Mouse (Mus musculus) kidney, adult 9 months (tissue): ENCODE data around the gene Ube2e3.

Experiments used
- DNase-seq: peaks from one replicate; pipeline ENCODE4 v3.0.0; 2022

Ube2e3 gene

GRCm38 (mm10) chr2:78882743-78883433, 15.0 kb downstream of the Ube2e3 start:
- no peak for DNase-seq

GRCm38 (mm10) chr2:78886446-78886845, 18.5 kb downstream of the Ube2e3 start:
- no peak for DNase-seq

GRCm38 (mm10) chr2:78888190-78888589, 20.3 kb downstream of the Ube2e3 start:
- DNase-seq: no peak

- DNase-seq: no peak
Measured at GRCm38 (mm10) chr2:78895216-78895615, 27.3 kb downstream of the Ube2e3 start.

GRCm38 (mm10) chr2:78905916-78906315, 38.0 kb downstream of the Ube2e3 start:
- DNase-seq: no peak

- DNase-seq: no peak
Measured at GRCm38 (mm10) chr2:78911516-78911915, 43.6 kb downstream of the Ube2e3 start.

- DNase-seq: no peak
Measured at GRCm38 (mm10) chr2:78914861-78915260, 46.9 kb downstream of the Ube2e3 start.

- DNase-seq: no peak
Measured at GRCm38 (mm10) chr2:78922980-78923674, 55.2 kb downstream of the Ube2e3 start.

GRCm38 (mm10) chr2:78925807-78926206, 57.9 kb downstream of the Ube2e3 start:
- no peak for DNase-seq

GRCm38 (mm10) chr2:78927625-78928024, 59.7 kb downstream of the Ube2e3 start:
- peak; percentile 24 for DNase-seq

- no peak for DNase-seq
Measured at GRCm38 (mm10) chr2:78928080-78928479, 60.2 kb downstream of the Ube2e3 start.

- DNase-seq: no peak
Measured at GRCm38 (mm10) chr2:78931358-78931757, 63.4 kb downstream of the Ube2e3 start.

GRCm38 (mm10) chr2:78959451-78959850, 91.5 kb downstream of the Ube2e3 start:
- peak; percentile 20 for DNase-seq

- no peak for DNase-seq
Measured at GRCm38 (mm10) chr2:78960288-78960687, 92.4 kb downstream of the Ube2e3 start.

GRCm38 (mm10) chr2:78961023-78961422, 93.1 kb downstream of the Ube2e3 start:
- no peak for DNase-seq

GRCm38 (mm10) chr2:78961580-78961979, 93.7 kb downstream of the Ube2e3 start:
- no peak for DNase-seq

- no peak for DNase-seq
Measured at GRCm38 (mm10) chr2:78964995-78965394, 97.1 kb downstream of the Ube2e3 start.

- no peak for DNase-seq
Measured at GRCm38 (mm10) chr2:78965396-78965795, 97.5 kb downstream of the Ube2e3 start.

- DNase-seq: no peak
Measured at GRCm38 (mm10) chr2:78970088-78970487, 102.2 kb downstream of the Ube2e3 start.
